Mouse (Mus musculus) MEL (cell line): ENCODE measurements around the gene Fam173b. TPM values are rescaled to one million over a fixed set of nuclear protein-coding genes. Genes with fewer than 3 reads are reported as not detected.

Experiments
- DNase-seq: peaks from one replicate; pipeline ENCODE4 v3.0.0; 2011; ENCODE audit warnings: low read depth, low spot score
- H3K27ac ChIP-seq: 2 replicates; pipeline ENCODE4 v1.5.1; 2012; ENCODE audit warnings: low read depth, mild to moderate bottlenecking, control low read depth, low read length, moderate library complexity; ENCODE audit not compliant: control insufficient read depth
- H3K27me3 ChIP-seq, 2 experiments: fragments of 150-350 bp in 1 of 2; sonication (generic) in 1 of 2; 2 replicates each; pipeline ENCODE4 v1.6.1; 2012; ENCODE audit warnings: low read length in 2 of 2, mild to moderate bottlenecking in 2 of 2, improper control_type of control experiment in 1 of 2, moderate library complexity in 1 of 2; ENCODE audit not compliant: insufficient read depth in 2 of 2, control insufficient read depth in 1 of 2
- H3K36me3 ChIP-seq, 2 experiments: 2 replicates each; pipeline ENCODE4 v1.6.1; 2012 to 2014; ENCODE audit warnings: low read length in 2 of 2, improper control_type of control experiment in 1 of 2, inconsistent platforms in 1 of 2, mild to moderate bottlenecking in 1 of 2; ENCODE audit not compliant: insufficient read depth in 2 of 2, control insufficient read depth in 1 of 2
- H3K4me1 ChIP-seq, 2 experiments: fragments of 150-350 bp in 1 of 2; sonication (generic) in 1 of 2; 2 replicates each; pipeline ENCODE4 v1.6.1; 2012; ENCODE audit warnings: low read length in 2 of 2, improper control_type of control experiment in 1 of 2, mild to moderate bottlenecking in 1 of 2; ENCODE audit not compliant: insufficient read depth in 2 of 2, control insufficient read depth in 1 of 2
- H3K4me3 ChIP-seq, 2 experiments: fragments of 150-350 bp in 1 of 2; sonication (generic) in 1 of 2; 2 replicates each; pipeline ENCODE4 v1.5.1; 2012; ENCODE audit warnings: low read depth in 2 of 2, low read length in 2 of 2, mild to moderate bottlenecking in 2 of 2, moderate library complexity in 2 of 2, control low read depth in 1 of 2, improper control_type of control experiment in 1 of 2; ENCODE audit not compliant: control insufficient read depth in 1 of 2, insufficient read depth in 1 of 2
- H3K79me2 ChIP-seq: 2 replicates; pipeline ENCODE4 v1.6.1; 2012; ENCODE audit warnings: mild to moderate bottlenecking, low read length, moderate library complexity; ENCODE audit not compliant: control insufficient read depth, poor library complexity, insufficient read depth
- H3K9ac ChIP-seq: 2 replicates; pipeline ENCODE4 v1.6.1; 2012; ENCODE audit warnings: low read depth, mild to moderate bottlenecking, control low read depth, low read length, moderate library complexity; ENCODE audit not compliant: control insufficient read depth, poor library complexity, severe bottlenecking
- H3K9me3 ChIP-seq: fragments of 150-350 bp; sonication (generic); replicated peaks from 2 replicates; pipeline ENCODE4 v1.6.1; 2012; ENCODE audit warnings: mild to moderate bottlenecking, low read length, improper control_type of control experiment, moderate library complexity; ENCODE audit not compliant: insufficient read depth
- BHLHE40 ChIP-seq: IDR thresholded peaks from 2 replicates; pipeline ENCODE4 v1.6.1; 2012; ENCODE audit warnings: low read depth, mild to moderate bottlenecking, inconsistent platforms, low read length, improper control_type of control experiment, borderline replicate concordance
- CHD1 ChIP-seq: IDR thresholded peaks from 2 replicates; pipeline ENCODE4 v1.6.1; 2012; ENCODE audit warnings: low read depth, mild to moderate bottlenecking, inconsistent platforms, low read length, improper control_type of control experiment
- CHD2 ChIP-seq: IDR thresholded peaks from 2 replicates; pipeline ENCODE4 v1.6.1; 2011; ENCODE audit warnings: low read length, improper control_type of control experiment
- E2F4 ChIP-seq: IDR thresholded peaks from 2 replicates; pipeline ENCODE4 v1.6.1; 2011; ENCODE audit warnings: low read depth, low read length, improper control_type of control experiment, borderline replicate concordance
- ELF1 ChIP-seq: IDR thresholded peaks from 2 replicates; pipeline ENCODE4 v1.6.1; 2014; ENCODE audit warnings: low read depth, mild to moderate bottlenecking, inconsistent platforms, low read length, improper control_type of control experiment, moderate library complexity
- ETS1 ChIP-seq: IDR thresholded peaks from 2 replicates; pipeline ENCODE4 v1.6.1; 2012; ENCODE audit warnings: low read depth, mild to moderate bottlenecking, inconsistent platforms, low read length, improper control_type of control experiment, moderate library complexity
- GABPA ChIP-seq: IDR thresholded peaks from 2 replicates; pipeline ENCODE4 v1.6.1; 2012; ENCODE audit warnings: low read depth, mild to moderate bottlenecking, inconsistent platforms, low read length, improper control_type of control experiment, moderate library complexity
- GATA1 ChIP-seq: IDR thresholded peaks from 2 replicates; pipeline ENCODE4 v1.6.1; 2011; ENCODE audit warnings: low read depth, low read length, improper control_type of control experiment
- HCFC1 ChIP-seq: IDR thresholded peaks from 2 replicates; pipeline ENCODE4 v1.6.1; 2012; ENCODE audit warnings: low read depth, mild to moderate bottlenecking, inconsistent platforms, low read length, improper control_type of control experiment, moderate library complexity
- KAT2A ChIP-seq: conservative IDR thresholded peaks from 2 replicates; pipeline ENCODE4 v1.6.1; 2012; ENCODE audit warnings: low read depth, low read length, improper control_type of control experiment, inconsistent platforms
- MAX ChIP-seq: IDR thresholded peaks from 2 replicates; pipeline ENCODE4 v1.6.1; 2011; ENCODE audit warnings: low read length, improper control_type of control experiment
- MYB ChIP-seq: IDR thresholded peaks from 2 replicates; pipeline ENCODE4 v1.6.1; 2011; ENCODE audit warnings: mild to moderate bottlenecking, low read depth, low read length, improper control_type of control experiment
- MYC ChIP-seq: IDR thresholded peaks from 2 replicates; pipeline ENCODE4 v1.6.1; 2011; ENCODE audit warnings: low read depth, mild to moderate bottlenecking, low read length, improper control_type of control experiment, moderate library complexity
- NELFE ChIP-seq: IDR thresholded peaks from 2 replicates; pipeline ENCODE4 v1.6.1; 2011; ENCODE audit warnings: low read depth, low read length, improper control_type of control experiment
- POLR2AphosphoS2 ChIP-seq: IDR thresholded peaks from 2 replicates; pipeline ENCODE4 v1.6.1; 2011; ENCODE audit warnings: low read length, improper control_type of control experiment
- RAD21 ChIP-seq: IDR thresholded peaks from 2 replicates; pipeline ENCODE4 v1.6.1; 2011; ENCODE audit warnings: mild to moderate bottlenecking, low read depth, low read length, improper control_type of control experiment
- SIN3A ChIP-seq: IDR thresholded peaks from 2 replicates; pipeline ENCODE4 v1.6.1; 2012; ENCODE audit warnings: low read length, improper control_type of control experiment, inconsistent platforms
- TAL1 ChIP-seq: IDR thresholded peaks from 2 replicates; pipeline ENCODE4 v1.6.1; 2012; ENCODE audit warnings: mild to moderate bottlenecking, inconsistent platforms, low read length, moderate library complexity, mixed read lengths
- TCF12 ChIP-seq: IDR thresholded peaks from 2 replicates; pipeline ENCODE4 v1.6.1; 2014; ENCODE audit warnings: low read depth, mild to moderate bottlenecking, inconsistent platforms, low read length, improper control_type of control experiment, moderate library complexity
- UBTF ChIP-seq: IDR thresholded peaks from 2 replicates; pipeline ENCODE4 v1.6.1; 2012; ENCODE audit warnings: low read depth, mild to moderate bottlenecking, inconsistent platforms, low read length, improper control_type of control experiment, moderate library complexity, borderline replicate concordance; ENCODE audit not compliant: insufficient read depth
- USF1 ChIP-seq: IDR thresholded peaks from 2 replicates; pipeline ENCODE4 v1.6.1; 2014; ENCODE audit warnings: low read depth, mild to moderate bottlenecking, inconsistent platforms, low read length, improper control_type of control experiment, moderate library complexity
- ZC3H11A ChIP-seq: IDR thresholded peaks from 2 replicates; pipeline ENCODE4 v1.6.1; 2012; ENCODE audit warnings: low read depth, mild to moderate bottlenecking, inconsistent platforms, low read length, improper control_type of control experiment
- ZKSCAN1 ChIP-seq: IDR thresholded peaks from 2 replicates; pipeline ENCODE4 v1.6.1; 2012; ENCODE audit warnings: low read depth, mild to moderate bottlenecking, inconsistent platforms, low read length, improper control_type of control experiment, moderate library complexity
- polyA plus RNA-seq, 2 experiments: library from polyadenylated mRNA; stranded (reverse) in 1 of 2; unstranded in 1 of 2; fragments of >175 nt in 1 of 2; fragments of >200 nt in 1 of 2; gene quantifications; 2 replicates each; pipeline versions ENCODE4 v1.2.1 to v1.2.4; 2012; ENCODE audit warnings: low replicate concordance in 2 of 2, low read depth in 1 of 2; ENCODE audit not compliant: insufficient read length in 2 of 2, insufficient read depth in 1 of 2, missing spikeins in 1 of 2
- total RNA-seq: library from RNA; depleted of rRNA; stranded (reverse); fragments of 300-350 nt; gene quantifications from 2 replicates; pipeline ENCODE4 v1.2.3, GENCODE M21; 2012; rRNA removed

Fam173b gene
- total and polyA plus RNA-seq, 3 experiments: 21.0 to 29.2 TPM; not detected in 1

GRCm38 (mm10) chr15:31661802-31662201 lies 60.1 kb downstream of the Fam173b start:
- TF ChIP-seq E2F4: no peak
- TF ChIP-seq HCFC1: no peak
- TF ChIP-seq RAD21: no peak
- TF ChIP-seq MYB: no peak
- TF ChIP-seq ZC3H11A: no peak
- TF ChIP-seq NELFE: no peak
- no peak for TF ChIP-seq CHD2
- no peak for TF ChIP-seq GATA1
- TF ChIP-seq ZKSCAN1: no peak
- TF ChIP-seq MYC: no peak
- no peak for TF ChIP-seq GABPA
- no peak for TF ChIP-seq TCF12
- no peak for TF ChIP-seq POLR2AphosphoS2
- TF ChIP-seq UBTF: no peak
- Histone ChIP-seq H3K9ac (no peak overlapping the region), H3K27ac (no peak overlapping the region), H3K27me3 (no peaks in the 10 kb centered on the region; a peak in 2 of 4 replicates), H3K9me3 (no peaks in the 10 kb centered on the region), H3K4me3 (no peak overlapping the region), H3K4me1 (no peaks in the 10 kb centered on the region), H3K36me3 (no peaks in the 10 kb centered on the region), H3K79me2 (no peaks in the 10 kb centered on the region)
- DNase-seq: no peak

DNA sequence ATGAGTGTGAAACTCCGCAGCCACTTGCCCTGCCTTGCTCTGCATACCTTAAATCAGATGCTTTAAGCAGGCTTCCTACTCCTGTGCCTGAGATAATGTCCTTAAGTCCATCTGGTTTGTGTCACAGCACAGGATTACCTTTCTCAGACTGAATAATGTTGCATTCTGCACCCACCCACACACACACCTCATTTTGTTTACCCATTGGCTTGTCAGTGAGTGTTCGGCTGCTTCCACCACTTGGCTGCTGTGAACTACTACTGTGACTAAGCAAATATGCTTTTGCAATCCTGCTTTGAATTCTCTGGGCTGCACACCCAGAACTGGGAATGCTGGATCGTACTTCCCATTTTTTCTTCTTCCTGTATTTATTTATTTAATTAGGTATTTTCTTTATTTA lies 61.4 kb downstream of the Fam173b start:
- DNase-seq: no peak
- H3K79me2 ChIP-seq: no peaks in the 10 kb centered on the region
- TF ChIP-seq MYC (no peak), HCFC1 (no peak), KAT2A (no peak), CHD2 (no peak), ZKSCAN1 (no peak), SIN3A (no peak), MYB (no peak), MAX (no peak), CHD1 (no peak), USF1 (no peak), BHLHE40 (no peak), TAL1 (no peak), GABPA (no peak), ETS1 (no peak), ELF1 (no peak), POLR2AphosphoS2 (no peak)
- no peak overlapping the region for H3K4me3 ChIP-seq
- no peak overlapping the region for H3K9ac ChIP-seq
- H3K4me1 ChIP-seq: no peaks in the 10 kb centered on the region
- no peaks in the 10 kb centered on the region; a peak in 2 of 4 replicates for H3K27me3 ChIP-seq
- H3K9me3 ChIP-seq: no peaks in the 10 kb centered on the region
- H3K27ac ChIP-seq: no peak overlapping the region
- no peaks in the 10 kb centered on the region for H3K36me3 ChIP-seq

Other genes starting within 250 kb of the Fam173b start
- gene Ankrd33b, start 234.1 kb upstream of the Fam173b start, total RNA-seq: 12.0 and 16.1 TPM in 2 replicates
- 10 to 100 TPM in 1 of 2 experiments, not detected in 1; 11.1 TPM for gene Ankrd33b, start 234.1 kb upstream of the Fam173b start, polyA plus RNA-seq
- gene Ropn1l, start 148.1 kb upstream of the Fam173b start, total RNA-seq: 0.96 and 1.3 TPM in 2 replicates
- gene Ropn1l, start 148.1 kb upstream of the Fam173b start, polyA plus RNA-seq: 1 to 10 TPM in 1 of 2 experiments, not detected in 1; 1.7 TPM
- 37.9 and 42.8 TPM in 2 replicates for gene March6, start 70.8 kb upstream of the Fam173b start, total RNA-seq
- 100 to 1,000 TPM in 1 of 2 experiments, 10 to 100 TPM in 1; 62.5 to 114 TPM for gene March6, start 70.8 kb upstream of the Fam173b start, polyA plus RNA-seq
- gene Cmbl, start 36.5 kb upstream of the Fam173b start, total RNA-seq: 0.31 TPM in 1 of 2 replicates, not detected in the other
- under 1 TPM in 1 of 2 experiments, not detected in 1; 0.22 TPM for gene Cmbl, start 36.5 kb upstream of the Fam173b start, polyA plus RNA-seq
- gene Cct5, start within 50 bp of the Fam173b start, total RNA-seq: 1,184 and 1,257 TPM in 2 replicates
- gene Cct5, start within 50 bp of the Fam173b start, polyA plus RNA-seq: 100 to 1,000 TPM; 396 to 798 TPM